Mouse (Mus musculus) MEL (cell line): ENCODE data around the gene Nprl3. TPM values are rescaled to one million over a fixed set of nuclear protein-coding genes. Genes with fewer than 3 reads are reported as not detected.

Source experiments
- DNase-seq: peaks from one replicate; pipeline ENCODE4 v3.0.0; 2011; ENCODE audit warnings: low read depth, low spot score
- H3K27ac ChIP-seq: 2 replicates; pipeline ENCODE4 v1.5.1; 2012; ENCODE audit warnings: low read depth, mild to moderate bottlenecking, control low read depth, low read length, moderate library complexity; ENCODE audit not compliant: control insufficient read depth
- H3K27me3 ChIP-seq, 2 experiments: fragments of 150-350 bp in 1 of 2; sonication (generic) in 1 of 2; 2 replicates each; pipeline ENCODE4 v1.6.1; 2012; ENCODE audit warnings: low read length in 2 of 2, mild to moderate bottlenecking in 2 of 2, improper control_type of control experiment in 1 of 2, moderate library complexity in 1 of 2; ENCODE audit not compliant: insufficient read depth in 2 of 2, control insufficient read depth in 1 of 2
- H3K36me3 ChIP-seq, 2 experiments: 2 replicates each; pipeline ENCODE4 v1.6.1; 2012 to 2014; ENCODE audit warnings: low read length in 2 of 2, improper control_type of control experiment in 1 of 2, inconsistent platforms in 1 of 2, mild to moderate bottlenecking in 1 of 2; ENCODE audit not compliant: insufficient read depth in 2 of 2, control insufficient read depth in 1 of 2
- H3K4me1 ChIP-seq, 2 experiments: fragments of 150-350 bp in 1 of 2; sonication (generic) in 1 of 2; 2 replicates each; pipeline ENCODE4 v1.6.1; 2012; ENCODE audit warnings: low read length in 2 of 2, improper control_type of control experiment in 1 of 2, mild to moderate bottlenecking in 1 of 2; ENCODE audit not compliant: insufficient read depth in 2 of 2, control insufficient read depth in 1 of 2
- H3K4me3 ChIP-seq, 2 experiments: fragments of 150-350 bp in 1 of 2; sonication (generic) in 1 of 2; 2 replicates each; pipeline ENCODE4 v1.5.1; 2012; ENCODE audit warnings: low read depth in 2 of 2, low read length in 2 of 2, mild to moderate bottlenecking in 2 of 2, moderate library complexity in 2 of 2, control low read depth in 1 of 2, improper control_type of control experiment in 1 of 2; ENCODE audit not compliant: control insufficient read depth in 1 of 2, insufficient read depth in 1 of 2
- H3K79me2 ChIP-seq: 2 replicates; pipeline ENCODE4 v1.6.1; 2012; ENCODE audit warnings: mild to moderate bottlenecking, low read length, moderate library complexity; ENCODE audit not compliant: control insufficient read depth, poor library complexity, insufficient read depth
- H3K9ac ChIP-seq: 2 replicates; pipeline ENCODE4 v1.6.1; 2012; ENCODE audit warnings: low read depth, mild to moderate bottlenecking, control low read depth, low read length, moderate library complexity; ENCODE audit not compliant: control insufficient read depth, poor library complexity, severe bottlenecking
- H3K9me3 ChIP-seq: fragments of 150-350 bp; sonication (generic); replicated peaks from 2 replicates; pipeline ENCODE4 v1.6.1; 2012; ENCODE audit warnings: mild to moderate bottlenecking, low read length, improper control_type of control experiment, moderate library complexity; ENCODE audit not compliant: insufficient read depth
- BHLHE40 ChIP-seq: IDR thresholded peaks from 2 replicates; pipeline ENCODE4 v1.6.1; 2012; ENCODE audit warnings: low read depth, mild to moderate bottlenecking, inconsistent platforms, low read length, improper control_type of control experiment, borderline replicate concordance
- CHD1 ChIP-seq: IDR thresholded peaks from 2 replicates; pipeline ENCODE4 v1.6.1; 2012; ENCODE audit warnings: low read depth, mild to moderate bottlenecking, inconsistent platforms, low read length, improper control_type of control experiment
- CTCF ChIP-seq, 3 experiments: IDR thresholded peaks in 2 of 3; conservative IDR thresholded peaks in 1 of 3; 2 replicates each; pipeline ENCODE4 v1.5.1; 2011 to 2012; ENCODE audit warnings: low read length in 3 of 3, low read depth in 2 of 3, mild to moderate bottlenecking in 2 of 3, improper control_type of control experiment in 1 of 3, inconsistent platforms in 1 of 3, mixed read lengths in 1 of 3, moderate library complexity in 1 of 3; ENCODE audit not compliant: control insufficient read depth in 1 of 3, insufficient read depth in 1 of 3, poor library complexity in 1 of 3, severe bottlenecking in 1 of 3
- ELF1 ChIP-seq: IDR thresholded peaks from 2 replicates; pipeline ENCODE4 v1.6.1; 2014; ENCODE audit warnings: low read depth, mild to moderate bottlenecking, inconsistent platforms, low read length, improper control_type of control experiment, moderate library complexity
- EP300 ChIP-seq, 2 experiments: IDR thresholded peaks; 2 replicates each; pipeline ENCODE4 v1.6.1; 2011; ENCODE audit warnings: improper control_type of control experiment in 2 of 2, low read length in 2 of 2, low read depth in 1 of 2, mild to moderate bottlenecking in 1 of 2
- GABPA ChIP-seq: IDR thresholded peaks from 2 replicates; pipeline ENCODE4 v1.6.1; 2012; ENCODE audit warnings: low read depth, mild to moderate bottlenecking, inconsistent platforms, low read length, improper control_type of control experiment, moderate library complexity
- GATA1 ChIP-seq: IDR thresholded peaks from 2 replicates; pipeline ENCODE4 v1.6.1; 2011; ENCODE audit warnings: low read depth, low read length, improper control_type of control experiment
- HCFC1 ChIP-seq: IDR thresholded peaks from 2 replicates; pipeline ENCODE4 v1.6.1; 2012; ENCODE audit warnings: low read depth, mild to moderate bottlenecking, inconsistent platforms, low read length, improper control_type of control experiment, moderate library complexity
- KAT2A ChIP-seq: conservative IDR thresholded peaks from 2 replicates; pipeline ENCODE4 v1.6.1; 2012; ENCODE audit warnings: low read depth, low read length, improper control_type of control experiment, inconsistent platforms
- MAFK ChIP-seq: IDR thresholded peaks from 2 replicates; pipeline ENCODE4 v1.6.1; 2011; ENCODE audit warnings: low read depth, mild to moderate bottlenecking, low read length, improper control_type of control experiment, borderline replicate concordance
- MEF2A ChIP-seq: IDR thresholded peaks from 2 replicates; pipeline ENCODE4 v1.6.1; 2014; ENCODE audit warnings: low read depth, mild to moderate bottlenecking, inconsistent platforms, low read length, improper control_type of control experiment; ENCODE audit not compliant: poor library complexity, insufficient replicate concordance, severe bottlenecking; ENCODE audit errors: extremely low read depth
- MXI1 ChIP-seq: IDR thresholded peaks from 2 replicates; pipeline ENCODE4 v1.6.1; 2011; ENCODE audit warnings: mild to moderate bottlenecking, low read depth, low read length, improper control_type of control experiment
- MYC ChIP-seq: IDR thresholded peaks from 2 replicates; pipeline ENCODE4 v1.6.1; 2011; ENCODE audit warnings: low read depth, mild to moderate bottlenecking, low read length, improper control_type of control experiment, moderate library complexity
- NRF1 ChIP-seq: IDR thresholded peaks from 2 replicates; pipeline ENCODE4 v1.6.1; 2014; ENCODE audit warnings: low read depth, mild to moderate bottlenecking, inconsistent platforms, low read length, improper control_type of control experiment, moderate library complexity; ENCODE audit not compliant: poor library complexity, insufficient read depth, severe bottlenecking
- POLR2A ChIP-seq, 2 experiments: IDR thresholded peaks; 2 replicates each; pipeline ENCODE4 v1.6.1; 2011 to 2012; ENCODE audit warnings: low read length in 2 of 2, mild to moderate bottlenecking in 2 of 2, control low read depth in 1 of 2, improper control_type of control experiment in 1 of 2, low read depth in 1 of 2, moderate library complexity in 1 of 2; ENCODE audit not compliant: control insufficient read depth in 1 of 2, insufficient read depth in 1 of 2, poor library complexity in 1 of 2
- POLR2AphosphoS2 ChIP-seq: IDR thresholded peaks from 2 replicates; pipeline ENCODE4 v1.6.1; 2011; ENCODE audit warnings: low read length, improper control_type of control experiment
- POLR2AphosphoS5 ChIP-seq: IDR thresholded peaks from 2 replicates; pipeline ENCODE4 v1.6.1; 2012; ENCODE audit warnings: low read depth, borderline replicate concordance, mild to moderate bottlenecking, inconsistent platforms, low read length, moderate library complexity, mixed read lengths
- RAD21 ChIP-seq: IDR thresholded peaks from 2 replicates; pipeline ENCODE4 v1.6.1; 2011; ENCODE audit warnings: mild to moderate bottlenecking, low read depth, low read length, improper control_type of control experiment
- RCOR1 ChIP-seq: IDR thresholded peaks from 2 replicates; pipeline ENCODE4 v1.6.1; 2012; ENCODE audit warnings: low read depth, mild to moderate bottlenecking, inconsistent platforms, low read length, improper control_type of control experiment
- TAL1 ChIP-seq: IDR thresholded peaks from 2 replicates; pipeline ENCODE4 v1.6.1; 2012; ENCODE audit warnings: mild to moderate bottlenecking, inconsistent platforms, low read length, moderate library complexity, mixed read lengths
- TBP ChIP-seq: IDR thresholded peaks from 2 replicates; pipeline ENCODE4 v1.8.0; 2011; ENCODE audit warnings: low read depth, low read length, improper control_type of control experiment
- USF1 ChIP-seq: IDR thresholded peaks from 2 replicates; pipeline ENCODE4 v1.6.1; 2014; ENCODE audit warnings: low read depth, mild to moderate bottlenecking, inconsistent platforms, low read length, improper control_type of control experiment, moderate library complexity
- ZKSCAN1 ChIP-seq: IDR thresholded peaks from 2 replicates; pipeline ENCODE4 v1.6.1; 2012; ENCODE audit warnings: low read depth, mild to moderate bottlenecking, inconsistent platforms, low read length, improper control_type of control experiment, moderate library complexity
- ZMIZ1 ChIP-seq: IDR thresholded peaks from 2 replicates; pipeline ENCODE4 v1.6.1; 2012; ENCODE audit warnings: low read depth, mild to moderate bottlenecking, inconsistent platforms, low read length, improper control_type of control experiment, moderate library complexity
- ZNF384 ChIP-seq: IDR thresholded peaks from 2 replicates; pipeline ENCODE4 v1.6.1; 2012; ENCODE audit warnings: low read depth, mild to moderate bottlenecking, inconsistent platforms, low read length, improper control_type of control experiment
- polyA plus RNA-seq, 2 experiments: library from polyadenylated mRNA; stranded (reverse) in 1 of 2; unstranded in 1 of 2; fragments of >175 nt in 1 of 2; fragments of >200 nt in 1 of 2; gene quantifications; 2 replicates each; pipeline versions ENCODE4 v1.2.1 to v1.2.4; 2012; ENCODE audit warnings: low replicate concordance in 2 of 2, low read depth in 1 of 2; ENCODE audit not compliant: insufficient read length in 2 of 2, insufficient read depth in 1 of 2, missing spikeins in 1 of 2
- total RNA-seq: library from RNA; depleted of rRNA; stranded (reverse); fragments of 300-350 nt; gene quantifications from 2 replicates; pipeline ENCODE4 v1.2.3, GENCODE M21; 2012

The Nprl3 gene
- total and polyA plus RNA-seq, 3 experiments: 14.1 to 18.4 TPM; not detected in 1

DNA sequence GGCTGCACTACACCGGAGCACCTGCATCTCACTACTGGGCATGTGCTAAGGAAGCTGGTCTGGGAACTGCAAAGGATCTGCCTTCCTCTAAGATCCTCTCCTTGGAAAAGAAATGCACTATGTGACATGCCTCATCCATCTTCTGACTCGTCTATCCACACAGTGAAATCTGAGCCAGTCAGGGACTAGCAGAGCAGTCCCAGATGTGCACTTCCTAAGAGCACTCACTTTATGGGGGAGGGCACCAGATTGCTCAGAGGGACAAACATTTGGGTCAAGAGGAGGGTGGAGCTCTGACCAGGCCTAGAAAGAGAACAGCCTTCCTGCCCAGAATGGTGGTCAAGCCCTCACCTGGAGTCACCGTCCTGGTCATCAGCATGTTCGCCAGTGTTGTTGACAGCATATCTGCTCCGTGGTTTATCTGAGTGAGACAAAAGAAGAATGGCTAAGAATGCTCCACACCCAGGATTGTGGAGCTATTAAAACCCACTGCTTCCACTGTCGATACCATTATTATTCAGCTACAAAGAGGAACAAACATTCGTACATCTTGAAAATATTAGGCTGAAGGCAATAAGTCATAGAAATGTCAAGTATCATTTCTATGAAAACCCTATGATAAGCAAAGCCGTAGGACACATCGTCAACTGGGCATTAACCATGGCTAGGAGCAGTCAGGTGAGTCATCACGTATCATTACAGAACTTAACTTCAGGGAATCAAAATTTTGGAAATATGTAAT, 4.7 kb downstream of the Nprl3 start:
- H3K27ac ChIP-seq: no peak overlapping the region
- no peak overlapping the region for H3K4me3 ChIP-seq
- peaks cover 5% of the 10 kb centered on the region for H3K79me2 ChIP-seq
- no peak overlapping the region for H3K9ac ChIP-seq
- H3K27me3 ChIP-seq: no peaks in the 10 kb centered on the region
- H3K4me1 ChIP-seq: peaks cover 13 to 22% of the 10 kb centered on the region in 2 experiments
- H3K36me3 ChIP-seq: peaks cover 0 to 26% of the 10 kb centered on the region in 2 experiments; a peak in 2 of 4 replicates
- no peaks in the 10 kb centered on the region for H3K9me3 ChIP-seq
- DNase-seq: no peak
- no peak for TF ChIP-seq NRF1
- TF ChIP-seq POLR2AphosphoS2: no peak
- TF ChIP-seq CTCF (IDR thresholded peaks at IDR 0.05 in 2 of 3, conservative IDR thresholded peaks at IDR 0.05 in 1 of 3; ENCODE audit: control insufficient read depth in 1 of 3, insufficient read depth in 1 of 3, low read depth in 2 of 3, low read length in 3 of 3, poor library complexity in 1 of 3, severe bottlenecking in 1 of 3): no peak
- TF ChIP-seq HCFC1: no peak
- no peak for TF ChIP-seq ELF1
- TF ChIP-seq KAT2A: no peak
- no peak for TF ChIP-seq POLR2A (IDR thresholded peaks at IDR 0.05; ENCODE audit: control insufficient read depth in 1 of 2, insufficient read depth in 1 of 2, low read depth in 1 of 2, low read length in 2 of 2, poor library complexity in 1 of 2)
- TF ChIP-seq CHD1: no peak
- no peak for TF ChIP-seq MXI1
- TF ChIP-seq MYC: no peak
- TF ChIP-seq RCOR1: no peak
- TF ChIP-seq RAD21: no peak
- TF ChIP-seq TAL1: no peak
- no peak for TF ChIP-seq GATA1
- no peak for TF ChIP-seq TBP

GRCm38 (mm10) chr11:32256566-32256965, 10.9 kb downstream of the Nprl3 start:
- H3K36me3 ChIP-seq: peaks cover 0 to 12% of the 10 kb centered on the region in 2 experiments; a peak in 2 of 4 replicates
- DNase-seq: no peak
- H3K27ac ChIP-seq: no peak overlapping the region

More at GRCm38 (mm10) chr11:32256566-32256965, 10.9 kb downstream of the Nprl3 start:
- TF ChIP-seq HCFC1 (no peak), MAFK (no peak), USF1 (no peak), ZNF384 (no peak), ZMIZ1 (no peak), POLR2AphosphoS5 (no peak), MEF2A (no peak), ELF1 (no peak), ZKSCAN1 (no peak), POLR2A (IDR thresholded peaks at IDR 0.05; ENCODE audit: control insufficient read depth in 1 of 2, insufficient read depth in 1 of 2, low read depth in 1 of 2, low read length in 2 of 2, poor library complexity in 1 of 2) (no peak), BHLHE40 (no peak), NRF1 (no peak), GATA1 (no peak), TAL1 (no peak), GABPA (no peak), EP300 (IDR thresholded peaks at IDR 0.05; ENCODE audit: low read depth in 1 of 2, low read length in 2 of 2) (no peak)
- H3K4me1 ChIP-seq: peaks cover 2 to 13% of the 10 kb centered on the region in 2 experiments; a peak in 3 of 4 replicates
- no peaks in the 10 kb centered on the region for H3K79me2 ChIP-seq
- no peak overlapping the region for H3K4me3 ChIP-seq
- no peaks in the 10 kb centered on the region for H3K27me3 ChIP-seq
- no peaks in the 10 kb centered on the region for H3K9me3 ChIP-seq
- no peak overlapping the region for H3K9ac ChIP-seq
